Mouse (Mus musculus) heart, postnatal 0 days (tissue): ENCODE measurements around the gene Usp53. TPM values are rescaled to one million over a fixed set of nuclear protein-coding genes. Genes with fewer than 3 reads are reported as not detected.

Experiments
- ATAC-seq: fragments of 200-750 bp; cut with Nextera tagmentation; 2 replicates; pipeline ENCODE4 v1.8.0; 2017; ENCODE audit warnings: low read depth, moderate number of reproducible peaks, moderate library complexity; ENCODE audit not compliant: insufficient read depth
- DNase-seq: peaks from one replicate; pipeline ENCODE4 v3.0.0-alpha.2; 2016; ENCODE audit warnings: low spot score
- H3K27ac ChIP-seq: fragments of 300-500 bp; sonication (generic); 2 replicates; pipeline ENCODE4 v1.5.1; 2014; ENCODE audit warnings: low read depth, mild to moderate bottlenecking
- H3K27me3 ChIP-seq: fragments of 300-500 bp; sonication (generic); 2 replicates; pipeline ENCODE4 v1.6.1; 2014; ENCODE audit warnings: low read length, mixed read lengths; ENCODE audit not compliant: control insufficient read depth, insufficient read depth
- H3K36me3 ChIP-seq: fragments of 300-500 bp; sonication (generic); replicated peaks from 2 replicates; pipeline ENCODE4 v1.6.1; 2014; ENCODE audit warnings: low read length, mixed read lengths; ENCODE audit not compliant: control insufficient read depth, insufficient read depth
- H3K4me1 ChIP-seq: fragments of 300-500 bp; sonication (generic); 2 replicates; pipeline ENCODE4 v1.6.1; 2014; ENCODE audit warnings: antibody characterized with exemption; ENCODE audit not compliant: control insufficient read depth, insufficient read depth
- H3K4me2 ChIP-seq: fragments of 300-500 bp; sonication (generic); 2 replicates; pipeline ENCODE4 v1.6.1; 2014; ENCODE audit warnings: low read depth, mild to moderate bottlenecking, low read length, moderate library complexity
- H3K4me3 ChIP-seq: fragments of 300-500 bp; sonication (generic); 2 replicates; pipeline ENCODE4 v1.5.1; 2014; ENCODE audit warnings: low read depth, low read length
- H3K9ac ChIP-seq: fragments of 300-500 bp; sonication (generic); replicated peaks from 2 replicates; pipeline ENCODE4 v1.6.1; 2014; ENCODE audit warnings: low read depth, low read length, mixed read lengths
- H3K9me3 ChIP-seq: fragments of 300-500 bp; sonication (generic); replicated peaks from 2 replicates; pipeline ENCODE4 v1.6.1; 2016; ENCODE audit warnings: low read length; ENCODE audit not compliant: control insufficient read depth
- CTCF ChIP-seq: IDR thresholded peaks from 2 replicates; pipeline ENCODE4 v1.5.1; 2016; ENCODE audit warnings: antibody characterized with exemption, control low read depth, low read depth
- EP300 ChIP-seq: IDR thresholded peaks from 2 replicates; pipeline ENCODE4 v1.6.1; 2016; ENCODE audit warnings: antibody characterized with exemption, low read depth
- WGBS: fragments of 180-500 bp; shearing (Covaris S2); extraction: QIAGEN DNeasy Blood & Tissue Kit; methylation state at CpG from one replicate; pipeline ENCODE4 v1.1.7; 2014; 5-methylcytosine and 5-hydroxymethylcytosine counted together
- polyA plus RNA-seq: library from polyadenylated mRNA; unstranded; fragments of >200 nt; fragmentation: Nextera tagmentation; extraction: Ambion mirVana; gene quantifications from 2 replicates; pipeline ENCODE4 v1.2.1, GENCODE M21; 2015
- total RNA-seq: library from RNA; depleted of rRNA; stranded (reverse); fragments of >200 nt; gene quantifications from 2 replicates; pipeline ENCODE4 v1.2.3, GENCODE M21; 2014; ENCODE audit warnings: low replicate concordance

Gene Usp53
- total and polyA plus RNA-seq, 2 experiments from 2014 or later, result 7.4 to 10.0 TPM

GRCm38 (mm10) chr3:122918672-122919071 lies 65.6 kb downstream of the Usp53 start:
- no peaks in the 10 kb centered on the region for H3K27me3 ChIP-seq
- TF ChIP-seq EP300 (no peak), CTCF (no peak)
- H3K4me3 ChIP-seq, result no peak overlapping the region
- 57% methylated on average over 2 of the region's 2 CpGs for WGBS
- H3K4me2 ChIP-seq, result no peak overlapping the region
- H3K9me3 ChIP-seq, result no peaks in the 10 kb centered on the region
- no peaks in the 10 kb centered on the region for H3K36me3 ChIP-seq
- no peak for DNase-seq
- no peak for ATAC-seq
- H3K9ac ChIP-seq, result no peak overlapping the region
- H3K27ac ChIP-seq, result no peak overlapping the region
- H3K4me1 ChIP-seq, result no peaks in the 10 kb centered on the region

GRCm38 (mm10) chr3:122916191-122916680 lies 68.1 kb downstream of the Usp53 start:
- ATAC-seq (no peak), DNase-seq (no peak)
- H3K27ac ChIP-seq, result no peak overlapping the region
- H3K36me3 ChIP-seq, result no peaks in the 10 kb centered on the region
- WGBS, result 72% methylated on average over 6 of the region's 6 CpGs
- no peaks in the 10 kb centered on the region for H3K4me1 ChIP-seq
- no peak for TF ChIP-seq EP300
- TF ChIP-seq CTCF, result no peak
- H3K9me3 ChIP-seq, result no peaks in the 10 kb centered on the region
- no peak overlapping the region for H3K4me3 ChIP-seq
- H3K9ac ChIP-seq, result no peak overlapping the region
- no peak overlapping the region for H3K4me2 ChIP-seq
- no peaks in the 10 kb centered on the region for H3K27me3 ChIP-seq

GRCm38 (mm10) chr3:122915493-122915892 lies 68.8 kb downstream of the Usp53 start:
- Histone ChIP-seq H3K9ac (no peak overlapping the region), H3K9me3 (no peaks in the 10 kb centered on the region), H3K4me2 (no peak overlapping the region), H3K27ac (no peak overlapping the region), H3K36me3 (no peaks in the 10 kb centered on the region), H3K4me3 (no peak overlapping the region), H3K4me1 (no peaks in the 10 kb centered on the region), H3K27me3 (no peaks in the 10 kb centered on the region)
- 71% methylated on average over 5 of the region's 5 CpGs for WGBS
- TF ChIP-seq CTCF, result no peak
- TF ChIP-seq EP300, result no peak
- no peak for DNase-seq
- no peak for ATAC-seq

GRCm38 (mm10) chr3:122907841-122908240 lies 76.5 kb downstream of the Usp53 start:
- H3K4me2 ChIP-seq, result no peak overlapping the region
- no peak overlapping the region for H3K4me3 ChIP-seq
- no peak overlapping the region for H3K9ac ChIP-seq
- WGBS, result 81% methylated on average over 2 of the region's 2 CpGs
- no peaks in the 10 kb centered on the region for H3K27me3 ChIP-seq
- no peak overlapping the region for H3K27ac ChIP-seq
- TF ChIP-seq CTCF (no peak), EP300 (no peak)
- DNase-seq (no peak), ATAC-seq (no peak)
- H3K4me1 ChIP-seq, result no peaks in the 10 kb centered on the region
- no peaks in the 10 kb centered on the region for H3K9me3 ChIP-seq
- no peaks in the 10 kb centered on the region for H3K36me3 ChIP-seq

GRCm38 (mm10) chr3:122903746-122904433 lies 80.4 kb downstream of the Usp53 start:
- no peaks in the 10 kb centered on the region for H3K27me3 ChIP-seq
- no peaks in the 10 kb centered on the region for H3K9me3 ChIP-seq
- H3K36me3 ChIP-seq, result no peaks in the 10 kb centered on the region
- no peak overlapping the region for H3K4me3 ChIP-seq
- 36% methylated on average over 12 of the region's 12 CpGs for WGBS
- H3K4me2 ChIP-seq, result no peak overlapping the region
- no peak overlapping the region for H3K9ac ChIP-seq
- DNase-seq (peak; percentile 69), ATAC-seq (peak; percentile 58; the same call in 1 of the 2 replicates)
- no peak overlapping the region for H3K27ac ChIP-seq
- TF ChIP-seq CTCF (peak; percentile 85), EP300 (no peak)
- H3K4me1 ChIP-seq, result no peaks in the 10 kb centered on the region

- H3K4me1 ChIP-seq, result no peaks in the 10 kb centered on the region
- no peak overlapping the region for H3K4me2 ChIP-seq
- H3K27me3 ChIP-seq, result no peaks in the 10 kb centered on the region
- no peaks in the 10 kb centered on the region for H3K36me3 ChIP-seq
- TF ChIP-seq EP300 (no peak), CTCF (no peak)
- H3K4me3 ChIP-seq, result no peak overlapping the region
- DNase-seq, result no peak
- H3K9me3 ChIP-seq, result no peaks in the 10 kb centered on the region
- no peak overlapping the region for H3K27ac ChIP-seq
- H3K9ac ChIP-seq, result no peak overlapping the region
- WGBS, result 53% methylated on average over 6 of the region's 6 CpGs
- ATAC-seq, result no peak
Observed at GRCm38 (mm10) chr3:122898254-122898653, 86.1 kb downstream of the Usp53 start.
